Mouse (Mus musculus): ENCODE results near the gene Nrp2.

Nrp2 gene

DNA sequence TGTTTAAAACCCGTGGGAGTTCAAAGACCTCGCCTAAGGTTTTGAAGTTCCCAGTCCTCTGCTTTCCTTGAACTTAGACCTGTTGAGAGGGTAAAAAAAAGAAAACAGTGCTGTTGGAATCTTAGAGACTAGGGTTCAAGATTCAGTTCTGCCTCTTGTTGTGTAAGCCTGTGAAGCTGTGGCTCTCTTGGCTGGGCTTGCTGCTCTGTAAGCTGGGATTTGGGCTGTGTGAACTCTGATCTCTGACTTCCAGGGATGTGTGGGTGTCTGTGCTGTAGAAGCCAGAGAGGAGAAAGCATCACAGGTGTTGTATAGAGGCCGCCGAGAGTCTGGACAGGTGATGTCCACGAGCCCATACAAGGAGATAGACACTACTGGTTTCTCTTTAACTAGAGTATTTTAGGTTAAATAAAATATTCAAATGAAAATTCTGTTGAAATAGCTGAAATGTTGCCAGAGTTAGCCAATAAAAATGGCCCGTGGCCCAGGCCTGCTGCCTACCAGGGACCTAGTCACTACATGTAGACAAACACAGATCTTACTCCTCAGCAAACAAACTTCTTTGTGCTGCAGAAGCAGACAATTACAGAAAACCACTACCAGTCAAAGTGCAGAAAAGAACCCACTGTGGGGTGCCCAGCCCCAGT, 120.6 kb downstream of the Nrp2 start:
- TF ChIP-seq GATA4 (IDR thresholded peaks at IDR 0.05; ENCODE audit: insufficient replicate concordance, low read length), result no peak

DNA sequence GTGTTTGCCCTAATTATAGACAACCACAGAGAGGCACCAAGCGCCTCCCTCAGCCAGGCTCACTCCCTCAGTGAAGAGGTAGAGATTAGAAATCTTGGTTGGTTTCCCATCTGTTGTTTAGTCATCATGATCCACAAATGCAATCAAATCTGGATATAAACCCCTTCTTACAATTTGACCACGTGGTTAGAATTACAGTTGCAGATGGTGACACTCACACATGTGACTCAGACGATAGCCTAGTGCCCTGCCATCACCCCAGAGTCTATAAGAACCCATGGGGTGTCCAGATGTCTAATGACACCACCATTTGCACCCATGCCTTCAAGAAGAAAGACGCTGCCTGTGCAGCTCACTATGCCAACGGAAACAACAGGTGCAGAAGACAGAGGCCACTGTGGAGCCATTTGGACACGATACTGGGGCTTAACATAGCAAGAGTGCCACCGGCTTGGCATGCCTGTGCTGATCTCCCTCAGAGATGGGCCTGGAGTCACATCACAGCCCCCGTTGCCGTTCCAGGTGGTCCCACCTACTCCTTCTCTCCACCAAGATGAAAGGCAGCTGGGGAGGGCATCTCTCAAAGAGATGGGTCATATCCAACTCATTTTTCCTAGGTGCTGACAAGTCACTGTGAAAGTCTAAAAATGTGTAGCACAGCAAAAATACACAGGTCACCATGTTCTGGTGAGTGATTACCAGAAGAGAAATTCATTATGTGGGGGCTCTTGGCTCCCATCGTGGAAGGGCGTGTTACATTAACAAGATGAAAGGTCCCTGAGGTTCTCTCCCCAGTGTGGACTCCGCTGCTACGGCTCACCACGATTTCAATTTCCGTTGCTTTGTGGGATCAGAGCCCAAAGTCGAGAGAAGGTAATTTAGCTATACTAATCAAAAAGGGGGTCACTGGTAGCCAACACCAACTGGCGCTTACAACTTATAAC, 123.0 kb downstream of the Nrp2 start:
- TF ChIP-seq GATA4 (IDR thresholded peaks at IDR 0.05; ENCODE audit: insufficient replicate concordance, low read length), result no peak

- TF ChIP-seq GATA4 (IDR thresholded peaks at IDR 0.05; ENCODE audit: insufficient replicate concordance, low read length), result no peak
Observed at GRCm38 (mm10) chr1:62827316-62827715, 124.2 kb downstream of the Nrp2 start.

- TF ChIP-seq GATA4 (IDR thresholded peaks at IDR 0.05; ENCODE audit: insufficient replicate concordance, low read length), result no peak
Observed at GRCm38 (mm10) chr1:62828156-62828555, 125.1 kb downstream of the Nrp2 start.

GRCm38 (mm10) chr1:62829690-62830417, 126.8 kb downstream of the Nrp2 start:
- TF ChIP-seq GATA4 (IDR thresholded peaks at IDR 0.05; ENCODE audit: insufficient replicate concordance, low read length), result no peak

DNA sequence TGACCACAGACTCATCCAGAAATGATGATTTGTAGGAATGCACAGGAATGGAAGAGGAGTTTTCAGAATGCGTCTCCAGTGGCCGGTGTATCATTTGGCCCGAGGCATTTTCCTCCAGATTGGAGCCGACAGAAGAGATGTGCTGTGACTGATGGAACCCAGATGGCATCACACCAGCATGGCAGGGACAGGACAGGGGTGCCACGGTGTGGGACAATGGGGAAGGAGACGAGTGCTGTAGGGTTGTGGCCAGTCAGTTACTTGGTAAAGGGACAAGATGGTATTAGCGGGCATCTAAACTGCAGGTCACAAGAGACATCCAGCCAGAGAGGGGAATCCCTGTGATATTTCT, 127.3 kb downstream of the Nrp2 start:
- TF ChIP-seq GATA4 (IDR thresholded peaks at IDR 0.05; ENCODE audit: insufficient replicate concordance, low read length), result no peak

DNA sequence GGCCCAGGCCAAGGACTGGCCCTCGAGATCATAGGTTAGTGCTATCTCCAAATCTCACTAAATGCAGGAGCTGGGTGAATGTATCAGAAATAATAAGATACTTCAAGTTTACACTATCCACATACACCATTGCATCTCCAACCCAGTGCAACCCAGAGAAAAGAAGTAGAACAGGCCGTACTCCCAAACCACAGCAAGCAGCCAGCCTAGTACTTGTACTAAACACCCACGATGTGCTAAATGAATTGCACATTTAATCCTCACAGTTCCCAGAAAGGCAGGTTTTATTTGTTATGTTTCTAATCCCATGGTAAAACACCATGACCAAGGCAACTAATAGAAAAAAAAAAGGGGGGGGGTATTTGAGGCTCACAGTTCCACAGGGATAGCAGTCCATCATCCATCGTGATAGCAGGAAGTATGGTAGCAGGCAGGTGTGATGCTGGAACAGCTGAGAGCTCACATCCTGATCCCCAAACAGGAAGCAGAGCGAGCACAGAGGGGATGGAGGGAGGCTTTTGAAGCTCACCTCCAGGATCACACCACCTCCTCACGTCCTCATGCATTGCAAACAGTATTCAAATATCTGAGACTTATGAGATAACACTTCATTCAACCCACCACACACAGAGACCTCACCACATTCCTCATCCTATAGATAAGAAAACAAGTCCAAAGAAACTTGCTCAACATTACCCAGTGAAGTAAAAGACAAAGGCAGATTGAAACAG, 128.8 kb downstream of the Nrp2 start:
- TF ChIP-seq GATA4 (IDR thresholded peaks at IDR 0.05; ENCODE audit: insufficient replicate concordance, low read length), result no peak

GRCm38 (mm10) chr1:62833356-62833755, 130.3 kb downstream of the Nrp2 start:
- no peak for TF ChIP-seq GATA4 (IDR thresholded peaks at IDR 0.05; ENCODE audit: insufficient replicate concordance, low read length)

DNA sequence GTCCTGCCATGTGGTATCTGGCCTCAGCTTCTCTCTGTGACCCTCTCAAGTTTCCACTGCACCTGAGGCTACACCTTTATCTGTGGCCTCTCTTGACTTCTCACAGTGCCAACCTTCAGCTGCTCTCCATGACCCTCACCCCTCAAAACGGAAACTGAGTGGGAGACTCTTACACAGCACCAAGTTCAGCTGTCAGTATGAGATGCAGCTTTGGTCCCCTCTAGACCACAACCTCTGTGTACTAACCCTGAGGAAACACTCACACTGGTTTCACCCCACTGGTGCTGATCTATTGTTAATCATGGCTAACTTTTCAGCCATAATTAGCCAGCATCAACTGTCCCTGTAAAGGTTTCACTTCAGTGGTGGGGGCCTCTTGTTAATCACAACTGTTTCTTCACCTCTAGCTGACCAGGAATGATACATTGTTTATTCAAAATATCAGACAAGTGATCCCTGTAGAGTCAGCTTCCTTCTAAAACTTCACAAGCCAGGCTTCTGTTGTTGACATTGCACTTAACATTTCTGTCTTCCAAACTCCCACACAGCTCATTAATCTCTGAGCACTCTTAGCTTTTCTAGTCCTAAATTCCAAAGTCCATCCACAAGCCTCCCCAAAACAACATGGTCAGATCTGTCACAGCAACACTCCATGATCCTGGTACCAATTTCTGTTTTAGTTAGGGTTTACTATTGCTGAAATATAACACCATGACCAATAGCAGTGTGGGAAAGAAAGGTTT, 131.5 kb downstream of the Nrp2 start:
- no peak for TF ChIP-seq GATA4 (IDR thresholded peaks at IDR 0.05; ENCODE audit: insufficient replicate concordance, low read length)

- TF ChIP-seq GATA4 (IDR thresholded peaks at IDR 0.05; ENCODE audit: insufficient replicate concordance, low read length), result no peak
Observed at GRCm38 (mm10) chr1:62838083-62838482, 135.0 kb downstream of the Nrp2 start.

- no peak for TF ChIP-seq GATA4 (IDR thresholded peaks at IDR 0.05; ENCODE audit: insufficient replicate concordance, low read length)
Observed at GRCm38 (mm10) chr1:62838631-62839030, 135.5 kb downstream of the Nrp2 start.

DNA sequence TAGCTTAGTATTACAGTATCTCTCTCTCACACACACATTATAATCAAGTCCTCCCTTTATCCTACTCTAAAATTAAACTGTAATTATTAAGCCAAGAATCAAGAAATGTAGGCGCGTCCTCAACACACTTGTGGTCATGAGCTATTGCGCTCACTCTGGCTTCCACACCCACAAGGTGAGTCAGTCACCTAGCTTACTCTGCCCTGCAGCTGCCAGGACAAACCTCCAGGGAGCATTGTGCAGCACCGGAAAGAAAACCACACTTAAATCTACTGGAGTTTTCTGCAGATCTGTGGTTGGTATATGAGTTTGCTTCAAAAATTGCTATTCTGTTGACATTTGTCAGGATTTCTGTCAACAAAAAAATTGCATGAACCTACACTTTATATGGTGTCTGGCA, 140.1 kb downstream of the Nrp2 start:
- TF ChIP-seq GATA4 (IDR thresholded peaks at IDR 0.05; ENCODE audit: insufficient replicate concordance, low read length), result no peak

GRCm38 (mm10) chr1:62850990-62851940, 148.2 kb downstream of the Nrp2 start:
- TF ChIP-seq GATA4 (IDR thresholded peaks at IDR 0.05; ENCODE audit: insufficient replicate concordance, low read length), result no peak

Measured in liver, adult (tissue).